Mouse (Mus musculus) MEL (cell line): ENCODE measurements around the gene Atp6v1a.

ENCODE experiments used
- CTCF ChIP-seq, 3 experiments: IDR thresholded peaks in 2 of 3; conservative IDR thresholded peaks in 1 of 3; 2 replicates each; pipeline ENCODE4 v1.5.1; 2011 to 2012; ENCODE audit warnings: low read length in 3 of 3, low read depth in 2 of 3, mild to moderate bottlenecking in 2 of 3, improper control_type of control experiment in 1 of 3, inconsistent platforms in 1 of 3, mixed read lengths in 1 of 3, moderate library complexity in 1 of 3; ENCODE audit not compliant: control insufficient read depth in 1 of 3, insufficient read depth in 1 of 3, poor library complexity in 1 of 3, severe bottlenecking in 1 of 3
- E2F4 ChIP-seq: IDR thresholded peaks from 2 replicates; pipeline ENCODE4 v1.6.1; 2011; ENCODE audit warnings: low read depth, low read length, improper control_type of control experiment, borderline replicate concordance
- GATA1 ChIP-seq: IDR thresholded peaks from 2 replicates; pipeline ENCODE4 v1.6.1; 2011; ENCODE audit warnings: low read depth, low read length, improper control_type of control experiment
- KAT2A ChIP-seq: conservative IDR thresholded peaks from 2 replicates; pipeline ENCODE4 v1.6.1; 2012; ENCODE audit warnings: low read depth, low read length, improper control_type of control experiment, inconsistent platforms
- POLR2A ChIP-seq, 2 experiments: IDR thresholded peaks; 2 replicates each; pipeline ENCODE4 v1.6.1; 2011 to 2012; ENCODE audit warnings: low read length in 2 of 2, mild to moderate bottlenecking in 2 of 2, control low read depth in 1 of 2, improper control_type of control experiment in 1 of 2, low read depth in 1 of 2, moderate library complexity in 1 of 2; ENCODE audit not compliant: control insufficient read depth in 1 of 2, insufficient read depth in 1 of 2, poor library complexity in 1 of 2
- USF1 ChIP-seq: IDR thresholded peaks from 2 replicates; pipeline ENCODE4 v1.6.1; 2014; ENCODE audit warnings: low read depth, mild to moderate bottlenecking, inconsistent platforms, low read length, improper control_type of control experiment, moderate library complexity

DNA sequence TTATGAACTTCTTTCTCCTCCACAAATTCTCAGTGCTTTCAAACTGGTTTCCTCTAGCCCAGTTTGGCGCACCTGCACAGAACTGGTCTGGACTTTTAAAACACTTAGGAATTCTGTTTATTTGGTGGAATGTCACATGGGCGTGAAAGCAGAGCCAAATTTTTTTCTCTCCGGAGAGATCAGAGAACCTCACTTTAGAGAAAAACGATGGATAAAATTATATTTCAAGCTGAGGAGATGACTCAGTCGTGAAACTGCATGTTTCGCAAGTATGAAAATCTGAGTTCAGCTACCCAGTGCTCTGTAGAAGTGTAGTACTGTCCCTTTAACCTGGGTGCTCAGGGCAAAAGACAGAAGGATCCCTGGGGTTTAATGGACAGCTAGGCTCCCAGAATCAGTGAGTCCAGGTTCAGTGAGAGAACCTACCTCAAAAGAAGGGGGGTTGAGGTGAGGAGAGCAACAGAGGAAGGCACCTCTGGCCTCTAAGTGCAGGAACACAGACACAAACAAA is 2.9 kb downstream of the Atp6v1a start:
- TF ChIP-seq CTCF (IDR thresholded peaks at IDR 0.05 in 2 of 3, conservative IDR thresholded peaks at IDR 0.05 in 1 of 3; ENCODE audit: control insufficient read depth in 1 of 3, insufficient read depth in 1 of 3, low read depth in 2 of 3, low read length in 3 of 3, poor library complexity in 1 of 3, severe bottlenecking in 1 of 3) = no peak
- no peak for TF ChIP-seq GATA1
- no peak for TF ChIP-seq POLR2A (IDR thresholded peaks at IDR 0.05; ENCODE audit: control insufficient read depth in 1 of 2, insufficient read depth in 1 of 2, low read depth in 1 of 2, low read length in 2 of 2, poor library complexity in 1 of 2)
- no peak for TF ChIP-seq USF1
- no peak for TF ChIP-seq E2F4
- no peak for TF ChIP-seq KAT2A
